Mouse (Mus musculus): Measurements from ENCODE around the gene Gm10309. TPM values are rescaled to one million over a fixed set of nuclear protein-coding genes. Genes with fewer than 3 reads are reported as not detected.
A peak's percentile ranks its signal among the peaks of the same experiment; 100 is the strongest.

Gm10309 gene
- total and polyA plus RNA-seq, 3 experiments = 0.17 to 0.53 TPM; not detected in 1

DNA sequence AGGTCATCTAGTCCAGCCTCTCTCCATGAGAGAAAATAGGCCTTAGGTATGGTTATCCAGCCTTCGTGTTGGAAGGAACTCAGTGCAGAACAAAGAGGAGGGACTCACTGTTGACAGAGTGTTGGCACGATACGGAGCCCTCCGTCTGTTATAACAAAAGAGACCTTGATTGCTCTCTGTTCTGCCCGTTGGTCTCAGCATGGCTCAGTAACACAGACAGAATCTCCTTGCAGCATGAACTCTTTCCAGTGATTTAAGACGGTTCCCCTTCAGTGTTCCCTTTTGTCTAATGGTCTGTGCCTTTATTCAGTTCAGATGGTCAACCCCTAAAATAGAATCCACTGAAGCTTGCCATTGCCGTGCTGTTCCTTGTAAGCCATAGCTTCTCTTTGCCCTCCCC is 41.5 kb upstream of the Gm10309 start:
- Histone ChIP-seq H3K27ac (ENCODE audit: insufficient read depth, low read depth) (no peak overlapping the region), H3K9me3 (replicated peaks; ENCODE audit: low read length) (no peaks in the 10 kb centered on the region), H3K79me2 (replicated peaks; ENCODE audit: control insufficient read depth, extremely low read depth, insufficient read depth, poor library complexity, severe bottlenecking) (no peaks in the 10 kb centered on the region), H3K36me3 (replicated peaks in 1 of 2; ENCODE audit: control insufficient read depth in 1 of 2, insufficient read depth in 1 of 2, low read length in 1 of 2) (peaks cover 11 to 57% of the 10 kb centered on the region in 2 experiments), H3K27me3 (replicated peaks) (no peaks in the 10 kb centered on the region), H3K4me3 (replicated peaks in 1 of 3; ENCODE audit: low read depth in 2 of 3, low read length in 2 of 3, poor library complexity in 1 of 3) (no peak overlapping the region), H3K9ac (ENCODE audit: insufficient read depth, low read depth) (no peak overlapping the region), H3K4me2 (ENCODE audit: insufficient read depth, low read depth, poor library complexity, severe bottlenecking) (no peak overlapping the region), H3K4me1 (ENCODE audit: control insufficient read depth in 1 of 2, insufficient read depth in 2 of 2) (no peaks in the 10 kb centered on the region)
- in situ Hi-C loops (cut with MboI; ENCODE audit: low pct_ligation_motif_present, low pct_unique_long_range_greater_than_20kb, low sequenced_read_pairs) = no loop called here
- dilution Hi-C loops (cut with MboI; ENCODE audit: extremely low pct_ligation_motif_present, extremely low pct_unique_long_range_greater_than_20kb, low sequenced_read_pairs) = no loop called here
- TF ChIP-seq JUND (conservative IDR thresholded peaks at IDR 0.05; ENCODE audit: low read depth, low read length) (no peak), MAZ (IDR thresholded peaks at IDR 0.05; ENCODE audit: low read depth, low read length) (no peak), CTCF (conservative IDR thresholded peaks at IDR 0.05 in 1 of 2, IDR thresholded peaks at IDR 0.05 in 1 of 2; ENCODE audit: low read depth in 2 of 2, low read length in 2 of 2) (no peak), KAT2A (IDR thresholded peaks at IDR 0.05; ENCODE audit: insufficient replicate concordance, low read length) (no peak)
- no peak for DNase-seq (ENCODE audit: extremely low read depth)

DNA sequence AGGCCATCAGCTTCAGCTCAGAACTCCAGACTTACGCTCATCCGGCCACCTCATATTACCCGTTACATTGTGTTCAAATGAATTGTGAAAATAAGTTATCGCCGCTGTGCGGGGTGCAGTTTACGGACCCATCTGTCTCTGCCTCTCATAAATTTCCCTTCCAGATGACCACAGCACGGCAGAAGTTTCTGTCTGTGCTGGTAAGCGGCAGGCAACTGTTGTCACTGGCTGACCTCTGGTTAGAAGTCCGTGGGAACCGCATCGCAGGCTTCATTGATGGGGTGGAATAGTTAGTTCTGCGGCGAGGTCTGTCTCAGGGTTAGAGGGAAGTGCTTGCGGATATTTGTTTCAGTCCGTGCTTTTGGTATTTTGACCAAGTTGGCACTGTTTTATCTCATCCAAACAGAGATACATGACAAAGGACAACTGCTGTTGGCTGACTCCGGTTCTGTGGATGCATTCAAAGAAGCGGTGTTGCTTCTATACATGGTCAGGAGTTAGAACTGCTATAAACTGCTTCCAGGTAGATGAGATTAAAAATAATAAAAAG is 34.9 kb upstream of the Gm10309 start:
- dilution Hi-C loops (cut with MboI; ENCODE audit: extremely low pct_ligation_motif_present, extremely low pct_unique_long_range_greater_than_20kb, low sequenced_read_pairs) (no loop called here), in situ Hi-C loops (cut with MboI; ENCODE audit: low pct_ligation_motif_present, low pct_unique_long_range_greater_than_20kb, low sequenced_read_pairs) (no loop called here)
- no peaks in the 10 kb centered on the region for H3K79me2 ChIP-seq (replicated peaks; ENCODE audit: control insufficient read depth, extremely low read depth, insufficient read depth, poor library complexity, severe bottlenecking)
- H3K9me3 ChIP-seq (replicated peaks; ENCODE audit: low read length) = no peaks in the 10 kb centered on the region
- TF ChIP-seq ZNF384 (IDR thresholded peaks at IDR 0.05; ENCODE audit: low read depth, low read length) = no peak
- no peak overlapping the region for H3K4me3 ChIP-seq (replicated peaks in 1 of 3; ENCODE audit: low read depth in 2 of 3, low read length in 2 of 3, poor library complexity in 1 of 3)
- DNase-seq (ENCODE audit: extremely low read depth) = no peak
- no peak overlapping the region for H3K9ac ChIP-seq (ENCODE audit: insufficient read depth, low read depth)
- H3K27ac ChIP-seq (ENCODE audit: insufficient read depth, low read depth) = no peak overlapping the region
- no peak overlapping the region for H3K4me2 ChIP-seq (ENCODE audit: insufficient read depth, low read depth, poor library complexity, severe bottlenecking)
- no peaks in the 10 kb centered on the region for H3K27me3 ChIP-seq (replicated peaks)
- H3K36me3 ChIP-seq (replicated peaks in 1 of 2; ENCODE audit: control insufficient read depth in 1 of 2, insufficient read depth in 1 of 2, low read length in 1 of 2) = peaks cover 9 to 38% of the 10 kb centered on the region in 2 experiments
- peaks cover 0 to 11% of the 10 kb centered on the region in 2 experiments; a peak in 1 of 4 replicates for H3K4me1 ChIP-seq (ENCODE audit: control insufficient read depth in 1 of 2, insufficient read depth in 2 of 2)

DNA sequence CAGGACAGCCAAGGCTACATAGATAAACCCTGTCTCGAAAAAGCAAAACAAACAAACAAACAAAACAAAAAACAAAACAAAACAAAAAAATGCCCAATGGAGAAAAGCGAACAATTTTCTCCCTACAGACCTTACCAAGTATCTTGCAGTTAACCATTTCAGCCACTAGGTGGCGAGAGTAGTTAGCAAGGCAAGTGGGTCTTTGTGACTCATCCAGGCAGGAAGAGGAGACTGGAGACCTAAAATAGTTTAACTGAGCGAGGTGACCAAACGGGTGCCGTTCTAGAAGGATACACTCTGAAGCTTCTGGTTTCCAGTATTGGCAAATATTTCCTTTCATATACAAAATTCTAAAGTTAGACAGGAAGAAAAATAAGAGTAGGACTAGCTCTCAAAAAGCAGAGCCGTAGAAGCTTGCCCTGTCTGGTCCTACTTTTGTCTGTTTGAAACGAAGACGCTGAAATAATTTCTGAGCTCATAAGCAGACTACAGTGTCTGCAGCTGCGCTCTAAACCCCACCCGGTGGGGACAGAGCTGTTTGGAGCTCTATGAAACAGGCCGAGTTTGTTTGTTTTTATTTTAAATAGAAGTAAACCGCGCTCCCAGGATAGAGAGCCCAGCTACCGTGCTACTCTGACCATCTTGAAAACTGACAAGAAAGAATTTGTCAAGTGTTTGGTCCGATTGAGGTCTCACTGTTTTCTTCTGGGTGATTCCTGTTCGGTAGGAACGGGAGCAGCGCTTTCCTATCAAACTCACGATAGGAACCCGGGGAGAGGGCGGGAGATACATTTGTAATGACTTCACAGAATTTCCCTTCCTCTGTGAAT is 31.0 kb upstream of the Gm10309 start:
- no peak overlapping the region; the same call in 1 of the 2 replicates for H3K9ac ChIP-seq (ENCODE audit: insufficient read depth, low read depth)
- H3K9me3 ChIP-seq (replicated peaks; ENCODE audit: low read length) = no peaks in the 10 kb centered on the region
- no peaks in the 10 kb centered on the region for H3K27me3 ChIP-seq (replicated peaks)
- no peaks in the 10 kb centered on the region for H3K79me2 ChIP-seq (replicated peaks; ENCODE audit: control insufficient read depth, extremely low read depth, insufficient read depth, poor library complexity, severe bottlenecking)
- H3K36me3 ChIP-seq (replicated peaks in 1 of 2; ENCODE audit: control insufficient read depth in 1 of 2, insufficient read depth in 1 of 2, low read length in 1 of 2) = peaks cover 2 to 34% of the 10 kb centered on the region in 2 experiments
- DNase-seq (ENCODE audit: extremely low read depth) = peak; percentile 90
- H3K4me3 ChIP-seq (replicated peaks in 1 of 3; ENCODE audit: low read depth in 2 of 3, low read length in 2 of 3, poor library complexity in 1 of 3) = no peak overlapping the region
- in situ Hi-C loops (cut with MboI; ENCODE audit: low pct_ligation_motif_present, low pct_unique_long_range_greater_than_20kb, low sequenced_read_pairs) (no loop called here), dilution Hi-C loops (cut with MboI; ENCODE audit: extremely low pct_ligation_motif_present, extremely low pct_unique_long_range_greater_than_20kb, low sequenced_read_pairs) (no loop called here)
- peaks cover 0 to 29% of the 10 kb centered on the region in 2 experiments; a peak in 2 of 4 replicates for H3K4me1 ChIP-seq (ENCODE audit: control insufficient read depth in 1 of 2, insufficient read depth in 2 of 2)
- H3K4me2 ChIP-seq (ENCODE audit: insufficient read depth, low read depth, poor library complexity, severe bottlenecking) = peak overlapping the region; percentile 10; the same call in 1 of the 2 replicates
- H3K27ac ChIP-seq (ENCODE audit: insufficient read depth, low read depth) = no peak overlapping the region
- TF ChIP-seq MYC (IDR thresholded peaks at IDR 0.05; ENCODE audit: low read depth, low read length) (no peak), BHLHE40 (IDR thresholded peaks at IDR 0.05; ENCODE audit: low read depth, low read length) (no peak), HCFC1 (IDR thresholded peaks at IDR 0.05; ENCODE audit: low read depth, low read length) (no peak), JUN (IDR thresholded peaks at IDR 0.05; ENCODE audit: insufficient read depth, low read depth, low read length) (no peak; the same call in 1 of the 2 replicates), ZC3H11A (IDR thresholded peaks at IDR 0.05; ENCODE audit: low read depth, low read length) (peak; percentile 68), RAD21 (IDR thresholded peaks at IDR 0.05; ENCODE audit: low read depth, low read length) (peak; percentile 92), KAT2A (IDR thresholded peaks at IDR 0.05; ENCODE audit: insufficient replicate concordance, low read length) (no peak), JUND (conservative IDR thresholded peaks at IDR 0.05; ENCODE audit: low read depth, low read length) (peak; percentile 60; the same call in 1 of the 2 replicates), IRF4 (IDR thresholded peaks at IDR 0.05; ENCODE audit: low read depth, low read length) (no peak), TBP (conservative IDR thresholded peaks at IDR 0.05; ENCODE audit: low read depth, low read length) (no peak), USF2 (conservative IDR thresholded peaks at IDR 0.05; ENCODE audit: low read depth, low read length) (no peak), UBTF (IDR thresholded peaks at IDR 0.05; ENCODE audit: low read depth, low read length) (no peak), PAX5 (IDR thresholded peaks at IDR 0.05; ENCODE audit: low read length) (no peak), NELFE (IDR thresholded peaks at IDR 0.05; ENCODE audit: low read depth, low read length) (0 out of 2 replicates have a peak, but pooled peaks have one; percentile 31), USF1 (IDR thresholded peaks at IDR 0.05; ENCODE audit: low read depth, low read length) (no peak), MAFK (IDR thresholded peaks at IDR 0.05; ENCODE audit: insufficient replicate concordance, low read length) (no peak), MAZ (IDR thresholded peaks at IDR 0.05; ENCODE audit: low read depth, low read length) (no peak), ZKSCAN1 (IDR thresholded peaks at IDR 0.05; ENCODE audit: borderline replicate concordance, low read depth, low read length) (no peak), POLR2A (IDR thresholded peaks at IDR 0.05; ENCODE audit: low read depth, low read length) (no peak), ZMIZ1 (IDR thresholded peaks at IDR 0.05; ENCODE audit: low read depth, low read length) (no peak), CHD1 (IDR thresholded peaks at IDR 0.05; ENCODE audit: low read depth, low read length) (no peak), ZNF384 (IDR thresholded peaks at IDR 0.05; ENCODE audit: low read depth, low read length) (no peak)
